Mouse (Mus musculus): ENCODE results near the gene Foxo3. TPM values are rescaled to one million over a fixed set of nuclear protein-coding genes. Genes with fewer than 3 reads are reported as not detected.
A peak's percentile ranks its signal among the peaks of the same experiment; 100 is the strongest.

Gene Foxo3
- polyA plus RNA-seq, 1 experiment from 2014 or later: 17.9 TPM

- Histone ChIP-seq H3K4me3 (no peak overlapping the region), H3K9me3 (replicated peaks) (no peaks in the 10 kb centered on the region), H3K27ac (no peak overlapping the region), H3K4me2 (no peak overlapping the region), H3K4me1 (peaks cover 33% of the 10 kb centered on the region), H3K27me3 (replicated peaks) (0 out of 2 replicates have a peak, but pooled peaks cover 4% of the 10 kb centered on the region), H3K9ac (no peak overlapping the region), H3K36me3 (no peaks in the 10 kb centered on the region)
- ATAC-seq: no peak
- 72% methylated on average over 2 of the region's 2 CpGs for WGBS (ENCODE audit: insufficient replicate concordance)
These were observed 20.6 kb upstream of the Foxo3 start for GRCm38 (mm10) chr10:42297109-42297508.

- Histone ChIP-seq H3K9me3 (replicated peaks) (no peaks in the 10 kb centered on the region), H3K27ac (peak overlapping the region; percentile 57), H3K36me3 (no peaks in the 10 kb centered on the region), H3K27me3 (replicated peaks) (0 out of 2 replicates have a peak, but pooled peaks cover 4% of the 10 kb centered on the region), H3K9ac (no peak overlapping the region), H3K4me1 (peaks cover 33% of the 10 kb centered on the region), H3K4me2 (0 out of 2 replicates have a peak overlapping the region, but pooled peaks have one; percentile 6), H3K4me3 (no peak overlapping the region)
- WGBS (ENCODE audit: insufficient replicate concordance): 30% methylated on average over 4 of the region's 4 CpGs
- ATAC-seq: peak; percentile 91
These were observed 20.0 kb upstream of the Foxo3 start for GRCm38 (mm10) chr10:42296559-42296958.

DNA sequence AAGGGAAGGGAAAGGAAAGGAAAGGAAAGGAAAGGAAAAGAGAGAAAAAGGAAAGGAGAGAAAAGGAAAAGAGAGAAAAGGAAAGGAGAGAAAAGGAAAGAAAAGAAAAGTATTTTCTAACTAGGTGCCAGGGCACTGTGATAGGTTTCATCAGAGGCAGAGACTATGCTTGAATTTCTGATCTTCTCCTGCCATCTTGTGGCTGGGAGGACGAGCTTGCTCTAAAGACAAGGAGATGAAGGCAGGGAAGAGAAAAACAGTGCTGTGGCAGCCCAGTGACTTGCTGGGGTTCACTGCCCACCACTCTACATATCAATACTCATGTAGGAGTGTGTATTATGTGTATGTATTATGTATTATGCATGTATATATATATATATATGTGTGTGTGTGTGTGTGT, 18.5 kb upstream of the Foxo3 start:
- no peak overlapping the region for H3K4me3 ChIP-seq
- H3K9me3 ChIP-seq (replicated peaks): no peaks in the 10 kb centered on the region
- no peak overlapping the region for H3K9ac ChIP-seq
- ATAC-seq: no peak
- H3K36me3 ChIP-seq: no peaks in the 10 kb centered on the region
- H3K4me2 ChIP-seq: no peak overlapping the region
- H3K4me1 ChIP-seq: peaks cover 33% of the 10 kb centered on the region
- H3K27me3 ChIP-seq (replicated peaks): no peaks in the 10 kb centered on the region
- 9% methylated on average over 1 of the region's 1 CpGs for WGBS (ENCODE audit: insufficient replicate concordance)
- no peak overlapping the region for H3K27ac ChIP-seq

- no peaks in the 10 kb centered on the region for H3K9me3 ChIP-seq (replicated peaks)
- H3K27ac ChIP-seq: no peak overlapping the region
- no peaks in the 10 kb centered on the region for H3K36me3 ChIP-seq
- peaks cover 32% of the 10 kb centered on the region for H3K4me1 ChIP-seq
- H3K27me3 ChIP-seq (replicated peaks): no peaks in the 10 kb centered on the region
- H3K4me3 ChIP-seq: no peak overlapping the region
- H3K9ac ChIP-seq: 0 out of 2 replicates have a peak overlapping the region, but pooled peaks have one; percentile 4
- no peak for ATAC-seq
- no peak overlapping the region for H3K4me2 ChIP-seq
- WGBS (ENCODE audit: insufficient replicate concordance): 25% methylated on average over 2 of the region's 2 CpGs
These were observed 17.8 kb upstream of the Foxo3 start for GRCm38 (mm10) chr10:42294392-42294791.

GRCm38 (mm10) chr10:42293877-42294276, 17.3 kb upstream of the Foxo3 start:
- no peak overlapping the region for H3K4me2 ChIP-seq
- no peaks in the 10 kb centered on the region for H3K27me3 ChIP-seq (replicated peaks)
- ATAC-seq: no peak
- no peak overlapping the region for H3K27ac ChIP-seq
- no peak overlapping the region for H3K4me3 ChIP-seq
- 30% methylated on average over 4 of the region's 4 CpGs for WGBS (ENCODE audit: insufficient replicate concordance)
- H3K4me1 ChIP-seq: peaks cover 29% of the 10 kb centered on the region
- H3K9me3 ChIP-seq (replicated peaks): no peaks in the 10 kb centered on the region
- H3K36me3 ChIP-seq: no peaks in the 10 kb centered on the region
- no peak overlapping the region for H3K9ac ChIP-seq

DNA sequence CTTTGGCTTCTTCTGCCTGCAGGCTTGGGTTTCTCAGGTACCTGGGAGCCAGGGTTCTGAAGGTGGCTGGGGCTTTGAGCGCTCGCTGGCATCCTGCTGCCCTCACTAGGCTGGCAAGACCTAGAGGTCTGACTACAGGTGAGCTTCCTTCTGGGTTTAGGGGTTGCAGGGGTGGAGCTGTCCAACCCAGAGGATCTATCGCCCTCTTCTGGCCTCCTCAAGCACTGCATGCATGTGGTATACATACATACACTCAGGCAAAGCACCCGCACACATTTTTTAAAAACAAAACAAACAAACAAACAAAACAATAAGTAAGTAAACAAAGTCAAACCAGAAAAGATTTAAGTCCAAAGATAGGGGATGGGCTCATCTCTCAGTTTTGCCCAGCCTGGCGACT, 14.8 kb upstream of the Foxo3 start:
- H3K4me1 ChIP-seq: peaks cover 15% of the 10 kb centered on the region
- no peak overlapping the region for H3K4me2 ChIP-seq
- WGBS (ENCODE audit: insufficient replicate concordance): 49% methylated on average over 5 of the region's 5 CpGs
- H3K27ac ChIP-seq: no peak overlapping the region
- peaks cover 3% of the 10 kb centered on the region for H3K9me3 ChIP-seq (replicated peaks)
- peak; percentile 55; the same call in 1 of the 2 replicates for ATAC-seq
- H3K27me3 ChIP-seq (replicated peaks): no peaks in the 10 kb centered on the region
- no peak overlapping the region for H3K9ac ChIP-seq
- no peaks in the 10 kb centered on the region for H3K36me3 ChIP-seq
- H3K4me3 ChIP-seq: no peak overlapping the region

GRCm38 (mm10) chr10:42287666-42288065, 11.1 kb upstream of the Foxo3 start:
- no peak overlapping the region for H3K4me3 ChIP-seq
- ATAC-seq: no peak
- H3K27me3 ChIP-seq (replicated peaks): no peaks in the 10 kb centered on the region
- H3K9ac ChIP-seq: no peak overlapping the region
- no peaks in the 10 kb centered on the region for H3K36me3 ChIP-seq
- H3K27ac ChIP-seq: no peak overlapping the region
- peaks cover 17% of the 10 kb centered on the region for H3K9me3 ChIP-seq (replicated peaks)
- no peaks in the 10 kb centered on the region for H3K4me1 ChIP-seq
- no peak overlapping the region for H3K4me2 ChIP-seq
- 63% methylated on average over 1 of the region's 1 CpGs for WGBS (ENCODE audit: insufficient replicate concordance)

GRCm38 (mm10) chr10:42278307-42278850, 1.8 kb upstream of the Foxo3 start:
- H3K9ac ChIP-seq: peak overlapping the region; percentile 99
- H3K36me3 ChIP-seq: peaks cover 19% of the 10 kb centered on the region
- no peaks in the 10 kb centered on the region for H3K9me3 ChIP-seq (replicated peaks)
- H3K4me3 ChIP-seq: peak overlapping the region; percentile 98
- H3K27me3 ChIP-seq (replicated peaks): no peaks in the 10 kb centered on the region; the same call in 1 of the 2 replicates
- ATAC-seq: no peak
- peaks cover 30% of the 10 kb centered on the region for H3K4me1 ChIP-seq
- WGBS (ENCODE audit: insufficient replicate concordance): 3% methylated on average over 38 of the region's 38 CpGs
- H3K27ac ChIP-seq: peak overlapping the region; percentile 98
- H3K4me2 ChIP-seq: peak overlapping the region; percentile 98

GRCm38 (mm10) chr10:42277476-42278306, 1.1 kb upstream of the Foxo3 start:
- peak overlapping the region; percentile 98 for H3K27ac ChIP-seq
- H3K9ac ChIP-seq: peak overlapping the region; percentile 99
- H3K36me3 ChIP-seq: peaks cover 22% of the 10 kb centered on the region
- under 1% methylated on average over 78 of the region's 78 CpGs for WGBS (ENCODE audit: insufficient replicate concordance)
- no peaks in the 10 kb centered on the region; the same call in 1 of the 2 replicates for H3K27me3 ChIP-seq (replicated peaks)
- peaks cover 36% of the 10 kb centered on the region for H3K4me1 ChIP-seq
- H3K4me2 ChIP-seq: peak overlapping the region; percentile 98
- ATAC-seq: peak; percentile 81
- peak overlapping the region; percentile 98 for H3K4me3 ChIP-seq
- H3K9me3 ChIP-seq (replicated peaks): no peaks in the 10 kb centered on the region

- Histone ChIP-seq H3K27me3 (replicated peaks) (no peaks in the 10 kb centered on the region; the same call in 1 of the 2 replicates), H3K9ac (peak overlapping the region; percentile 99), H3K4me1 (peaks cover 54% of the 10 kb centered on the region), H3K4me3 (peak overlapping the region; percentile 98), H3K36me3 (peaks cover 39% of the 10 kb centered on the region), H3K9me3 (replicated peaks) (no peaks in the 10 kb centered on the region), H3K4me2 (peak overlapping the region; percentile 98), H3K27ac (peak overlapping the region; percentile 98)
- under 1% methylated on average over 40 of the region's 40 CpGs for WGBS (ENCODE audit: insufficient replicate concordance)
- no peak for ATAC-seq
These were observed 569 bp downstream of the Foxo3 start for GRCm38 (mm10) chr10:42275871-42276501.

DNA sequence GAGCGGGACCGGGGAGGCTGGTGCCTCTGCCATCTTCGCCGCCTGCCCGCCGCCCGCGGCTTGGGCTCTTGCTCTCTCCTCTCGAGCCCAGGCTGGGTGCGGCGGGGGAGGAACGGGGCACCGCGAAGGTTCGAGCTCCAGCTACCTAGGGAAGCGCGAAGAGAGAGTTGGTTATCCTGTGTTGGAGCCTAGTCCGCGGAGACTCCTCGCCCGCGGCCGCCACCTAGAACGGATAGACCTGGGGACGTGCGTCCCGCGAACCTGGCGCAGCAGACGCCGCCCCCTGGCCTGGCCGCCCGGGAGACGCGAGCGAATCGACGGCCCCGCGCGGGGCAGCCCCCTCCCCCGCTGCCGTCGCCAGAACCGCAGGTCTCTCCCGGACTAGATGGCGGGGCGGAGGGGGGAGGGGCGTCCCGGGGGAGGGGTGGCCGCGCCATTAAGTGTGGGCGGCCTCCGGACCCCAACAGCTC, 1.1 kb downstream of the Foxo3 start:
- Histone ChIP-seq H3K27ac (peak overlapping the region; percentile 98), H3K36me3 (peaks cover 44% of the 10 kb centered on the region), H3K27me3 (replicated peaks) (no peaks in the 10 kb centered on the region; the same call in 1 of the 2 replicates), H3K9me3 (replicated peaks) (no peaks in the 10 kb centered on the region), H3K4me1 (peaks cover 59% of the 10 kb centered on the region), H3K9ac (peak overlapping the region; percentile 99), H3K4me3 (peak overlapping the region; percentile 98), H3K4me2 (peak overlapping the region; percentile 98)
- ATAC-seq: no peak
- 1% methylated on average over 53 of the region's 54 CpGs for WGBS (ENCODE audit: insufficient replicate concordance)
